9 mouse cellular contexts compared by ENCODE assay signal in genomic region chr4:108349836-108350547, GRCm38 (mm10). TPM values are rescaled to one million over a fixed set of nuclear protein-coding genes. Genes with fewer than 3 reads are reported as not detected.
DNase-seq lines count a peak whose midpoint lies in the region; ATAC-seq lines count a peak whose summit lies in the region.
"Had no signal": no experiment of that assay in that cellular context is flagged by ENCODE, and none has a peak within 500 bp of the region (broad histone marks: within the 10 kb centered on the region; RNA-seq: fewer than 3 reads in every experiment).

No protein-coding gene starts in this region.

- H3K4me3 ChIP-seq in hindbrain, embryonic 12.5 days, result no peak overlapping the region
- no peak overlapping the region for H3K4me3 ChIP-seq in hindbrain, embryonic 14.5 days (replicated peaks; ENCODE audit: low read length)
- no peak overlapping the region for H3K4me3 ChIP-seq in liver, embryonic 11.5 days (ENCODE audit: low read depth, low read length)

- H3K4me1 ChIP-seq in hindbrain, embryonic 12.5 days, result peaks cover 46% of the 10 kb centered on the region
- H3K4me1 ChIP-seq in hindbrain, embryonic 14.5 days (replicated peaks; ENCODE audit: control insufficient read depth, insufficient read depth, low read length), result peaks cover 13% of the 10 kb centered on the region
- peaks cover 36% of the 10 kb centered on the region for H3K4me1 ChIP-seq in liver, embryonic 11.5 days (replicated peaks; ENCODE audit: control insufficient read depth, insufficient read depth, low read length)

- ATAC-seq in hindbrain, embryonic 12.5 days (ENCODE audit: low FRiP score), result no peak
- ATAC-seq in hindbrain, embryonic 14.5 days (ENCODE audit: low FRiP score), result no peak
- peak; percentile 86 for ATAC-seq in activated CD4-positive, CD25-positive, alpha-beta regulatory T cell, adult 4 months
- no peak for ATAC-seq in liver, embryonic 11.5 days (replicated peaks; ENCODE audit: low FRiP score)

- H3K4me2 ChIP-seq in hindbrain, embryonic 12.5 days (replicated peaks), result no peak overlapping the region
- H3K4me2 ChIP-seq in hindbrain, embryonic 14.5 days (replicated peaks), result no peak overlapping the region
- no peak overlapping the region for H3K4me2 ChIP-seq in liver, embryonic 11.5 days

- H3K9ac ChIP-seq in hindbrain, embryonic 12.5 days, result no peak overlapping the region
- no peak overlapping the region for H3K9ac ChIP-seq in hindbrain, embryonic 14.5 days
- H3K9ac ChIP-seq in liver, embryonic 11.5 days (ENCODE audit: low read depth, low read length), result no peak overlapping the region

- WGBS in hindbrain, embryonic 12.5 days, result 37% methylated on average over 8 of the region's 8 CpGs
- 45% methylated on average over 8 of the region's 8 CpGs for WGBS in hindbrain, embryonic 14.5 days
- 16% methylated on average over 8 of the region's 8 CpGs for WGBS in liver, embryonic 11.5 days

- H3K27me3 ChIP-seq in hindbrain, embryonic 12.5 days, result no peaks in the 10 kb centered on the region
- no peaks in the 10 kb centered on the region for H3K27me3 ChIP-seq in hindbrain, embryonic 14.5 days (ENCODE audit: control insufficient read depth, insufficient read depth, low read length)
- H3K27me3 ChIP-seq in liver, embryonic 11.5 days (replicated peaks; ENCODE audit: control insufficient read depth, insufficient read depth, low read length), result no peaks in the 10 kb centered on the region

- DNase-seq in hindbrain, embryonic 14.5 days (ENCODE audit: low spot score), result no peak
- DNase-seq in CD4-positive, CD25-positive, alpha-beta regulatory T cell, adult 2 months (ENCODE audit: low read depth, low spot score), result peak; percentile 42
- no peak for DNase-seq in liver, embryonic 11.5 days (ENCODE audit: low spot score)
- no peak for DNase-seq in left cerebral cortex, adult 8-10 months (ENCODE audit: low spot score in 2 of 2)
- DNase-seq in cerebellum, adult 9-10 months, result no peak
- DNase-seq: kidney, adult 9 months had no signal

- H3K36me3 ChIP-seq in hindbrain, embryonic 12.5 days, result no peaks in the 10 kb centered on the region
- H3K36me3 ChIP-seq in hindbrain, embryonic 14.5 days (replicated peaks; ENCODE audit: control insufficient read depth, insufficient read depth), result no peaks in the 10 kb centered on the region
- no peaks in the 10 kb centered on the region for H3K36me3 ChIP-seq in liver, embryonic 11.5 days (ENCODE audit: control insufficient read depth, insufficient read depth, low read length)

- no peaks in the 10 kb centered on the region for H3K9me3 ChIP-seq in hindbrain, embryonic 12.5 days (replicated peaks)
- H3K9me3 ChIP-seq in hindbrain, embryonic 14.5 days (ENCODE audit: control insufficient read depth, low read length), result no peaks in the 10 kb centered on the region
- no peaks in the 10 kb centered on the region for H3K9me3 ChIP-seq in liver, embryonic 11.5 days (ENCODE audit: control insufficient read depth, low read length)

- H3K27ac ChIP-seq in hindbrain, embryonic 12.5 days, result peak overlapping the region; percentile 74
- no peak overlapping the region; the same call in 1 of the 2 replicates for H3K27ac ChIP-seq in hindbrain, embryonic 14.5 days
- H3K27ac ChIP-seq in liver, embryonic 11.5 days (ENCODE audit: low read depth, low read length), result peak overlapping the region; percentile 50

RNA-seq across cellular contexts. Expression of gene Coa7, which starts 22.1 kb away (rescaled TPM):
- 46.6 and 56.9 TPM in 2 replicates for polyA plus RNA-seq in hindbrain, embryonic 12.5 days (2016; fragmentation: Nextera tagmentation; extraction: Ambion mirVana)
- polyA plus RNA-seq in hindbrain, embryonic 14.5 days (2014; fragmentation: Nextera tagmentation; extraction: Ambion mirVana), result 43.8 and 47.9 TPM in 2 replicates
- 10 to 100 TPM; 26.7 to 34.1 TPM for polyA plus RNA-seq in activated CD4-positive, CD25-positive, alpha-beta regulatory T cell, adult 4 months (2017; shearing (Covaris generic))
- polyA plus RNA-seq in liver, embryonic 11.5 days (2014; fragmentation: Nextera tagmentation; extraction: Ambion mirVana), result 43.1 and 44.2 TPM in 2 replicates
- total RNA-seq in left cerebral cortex, adult 8-10 months (2022), result 10 to 100 TPM; 25.7 to 32.0 (median 29.2) TPM

RNA-seq across cellular contexts. Expression of gene Shisal2a, which starts 33.2 kb away (rescaled TPM):
- polyA plus RNA-seq in hindbrain, embryonic 12.5 days (2016; fragmentation: Nextera tagmentation; extraction: Ambion mirVana), result 3.5 and 5.2 TPM in 2 replicates
- polyA plus RNA-seq in hindbrain, embryonic 14.5 days (2014; fragmentation: Nextera tagmentation; extraction: Ambion mirVana), result 5.5 and 7.6 TPM in 2 replicates
- not detected for polyA plus RNA-seq in activated CD4-positive, CD25-positive, alpha-beta regulatory T cell, adult 4 months (2017; shearing (Covaris generic))
- polyA plus RNA-seq in liver, embryonic 11.5 days (2014; fragmentation: Nextera tagmentation; extraction: Ambion mirVana), result 1.0 and 1.9 TPM in 2 replicates
- not detected for total RNA-seq in left cerebral cortex, adult 8-10 months (2022)
- polyA plus RNA-seq: small intestine, adult 2 months had no signal

RNA-seq across cellular contexts. Expression of gene Zyg11b, which starts 49.1 kb away (rescaled TPM):
- 31.9 and 32.2 TPM in 2 replicates for polyA plus RNA-seq in hindbrain, embryonic 12.5 days (2016; fragmentation: Nextera tagmentation; extraction: Ambion mirVana)
- polyA plus RNA-seq in hindbrain, embryonic 14.5 days (2014; fragmentation: Nextera tagmentation; extraction: Ambion mirVana), result 45.3 and 46.0 TPM in 2 replicates
- 10 to 100 TPM in 1 of 2 experiments, 1 to 10 TPM in 1; 9.8 to 14.8 TPM for polyA plus RNA-seq in activated CD4-positive, CD25-positive, alpha-beta regulatory T cell, adult 4 months (2017; shearing (Covaris generic))
- 8.8 and 9.1 TPM in 2 replicates for polyA plus RNA-seq in liver, embryonic 11.5 days (2014; fragmentation: Nextera tagmentation; extraction: Ambion mirVana)
- total RNA-seq in left cerebral cortex, adult 8-10 months (2022), result 100 to 1,000 TPM in 2 of 4 experiments, 10 to 100 TPM in 2; 84.5 to 105 (median 95.2) TPM

RNA-seq across cellular contexts. Expression of gene Gpx7, which starts 56.8 kb away (rescaled TPM):
- polyA plus RNA-seq in hindbrain, embryonic 12.5 days (2016; fragmentation: Nextera tagmentation; extraction: Ambion mirVana), result 58.2 and 59.8 TPM in 2 replicates
- 32.6 and 34.9 TPM in 2 replicates for polyA plus RNA-seq in hindbrain, embryonic 14.5 days (2014; fragmentation: Nextera tagmentation; extraction: Ambion mirVana)
- polyA plus RNA-seq in activated CD4-positive, CD25-positive, alpha-beta regulatory T cell, adult 4 months (2017; shearing (Covaris generic)), result 1 to 10 TPM; 1.7 to 4.3 TPM
- polyA plus RNA-seq in liver, embryonic 11.5 days (2014; fragmentation: Nextera tagmentation; extraction: Ambion mirVana), result 21.5 and 21.8 TPM in 2 replicates
- 1 to 10 TPM; 3.7 to 5.1 (median 4.5) TPM for total RNA-seq in left cerebral cortex, adult 8-10 months (2022)
